Mouse (Mus musculus): ENCODE measurements around the gene Lrp5. TPM values are rescaled to one million over a fixed set of nuclear protein-coding genes. Genes with fewer than 3 reads are reported as not detected.
"Not testable (repeated sequence)": the region's sequence is repeated elsewhere in the genome, so short reads cannot be mapped to it uniquely, and the experiment has no call there.

Lrp5 gene
- polyA plus RNA-seq, 1 experiment from 2014 or later = 5.6 TPM

- not testable (repeated sequence) for H3K4me3 ChIP-seq; H3K4me1 ChIP-seq; H3K27me3 ChIP-seq (replicated peaks; ENCODE audit: low read depth, poor library complexity, severe bottlenecking); H3K9me3 ChIP-seq; H3K27ac ChIP-seq (replicated peaks)
- peak; percentile 21 for DNase-seq (ENCODE audit: low spot score)
- H3K36me3 ChIP-seq (replicated peaks) = peaks cover 96% of the 10 kb centered on the region
- 97% methylated on average over 5 of the region's 5 CpGs for WGBS
These were observed 98.6 kb downstream of the Lrp5 start for GRCm38 (mm10) chr19:3587729-3588128.

DNA sequence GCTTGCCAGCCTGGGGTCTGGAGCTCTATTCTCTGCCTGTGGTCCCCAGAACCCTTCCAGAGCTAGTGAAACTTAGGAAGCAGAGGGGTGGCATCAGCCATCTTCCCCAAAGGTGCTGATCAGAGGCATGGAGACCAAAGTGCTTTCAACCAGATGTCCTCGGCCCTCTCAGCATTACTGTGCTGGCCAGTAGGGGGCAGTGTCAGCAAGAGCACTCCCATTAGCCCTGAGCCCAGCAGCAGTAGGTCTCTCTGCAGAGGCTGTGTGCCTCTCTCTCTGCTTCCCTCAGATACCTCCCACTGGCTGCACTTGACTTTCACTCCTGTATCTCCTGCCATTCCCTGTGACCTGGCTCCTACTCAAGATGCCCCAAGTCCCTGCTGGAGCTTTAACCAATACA lies 99.8 kb downstream of the Lrp5 start:
- DNase-seq (ENCODE audit: low spot score) = peak; percentile 71
- H3K27me3 ChIP-seq (replicated peaks; ENCODE audit: low read depth, poor library complexity, severe bottlenecking) = no peaks in the 10 kb centered on the region
- H3K9me3 ChIP-seq = no peaks in the 10 kb centered on the region
- H3K27ac ChIP-seq (replicated peaks) = no peak overlapping the region
- peaks cover 88% of the 10 kb centered on the region for H3K36me3 ChIP-seq (replicated peaks)
- H3K4me1 ChIP-seq = no peaks in the 10 kb centered on the region
- 44% methylated on average over 1 of the region's 1 CpGs for WGBS
- no peak overlapping the region for H3K4me3 ChIP-seq

- H3K27ac ChIP-seq (replicated peaks) = no peak overlapping the region
- WGBS = 93% methylated on average over 9 of the region's 9 CpGs
- DNase-seq (ENCODE audit: low spot score) = no peak
These were observed 100.3 kb downstream of the Lrp5 start for GRCm38 (mm10) chr19:3586026-3586425.

GRCm38 (mm10) chr19:3581326-3581725 lies 105.0 kb downstream of the Lrp5 start:
- Histone ChIP-seq H3K4me1 (peaks cover 16% of the 10 kb centered on the region), H3K4me3 (no peak overlapping the region), H3K27me3 (replicated peaks; ENCODE audit: low read depth, poor library complexity, severe bottlenecking) (no peaks in the 10 kb centered on the region), H3K36me3 (replicated peaks) (peaks cover 39% of the 10 kb centered on the region), H3K27ac (replicated peaks) (no peak overlapping the region), H3K9me3 (no peaks in the 10 kb centered on the region)
- peak; percentile 64 for DNase-seq (ENCODE audit: low spot score)
- WGBS = 36% methylated on average over 7 of the region's 7 CpGs

More at GRCm38 (mm10) chr19:3586026-3586425, 100.3 kb downstream of the Lrp5 start:
- H3K36me3 ChIP-seq (replicated peaks) = peaks cover 83% of the 10 kb centered on the region
- H3K9me3 ChIP-seq = no peaks in the 10 kb centered on the region
- no peaks in the 10 kb centered on the region for H3K27me3 ChIP-seq (replicated peaks; ENCODE audit: low read depth, poor library complexity, severe bottlenecking)
- no peaks in the 10 kb centered on the region for H3K4me1 ChIP-seq
- no peak overlapping the region for H3K4me3 ChIP-seq

GRCm38 (mm10) chr19:3577911-3578290 lies 108.5 kb downstream of the Lrp5 start:
- Histone ChIP-seq H3K36me3 (replicated peaks) (peaks cover 5% of the 10 kb centered on the region), H3K27ac (replicated peaks) (no peak overlapping the region), H3K27me3 (replicated peaks; ENCODE audit: low read depth, poor library complexity, severe bottlenecking) (no peaks in the 10 kb centered on the region), H3K4me3 (no peak overlapping the region), H3K9me3 (no peaks in the 10 kb centered on the region), H3K4me1 (peaks cover 32% of the 10 kb centered on the region)
- no peak for DNase-seq (ENCODE audit: low spot score)

DNA sequence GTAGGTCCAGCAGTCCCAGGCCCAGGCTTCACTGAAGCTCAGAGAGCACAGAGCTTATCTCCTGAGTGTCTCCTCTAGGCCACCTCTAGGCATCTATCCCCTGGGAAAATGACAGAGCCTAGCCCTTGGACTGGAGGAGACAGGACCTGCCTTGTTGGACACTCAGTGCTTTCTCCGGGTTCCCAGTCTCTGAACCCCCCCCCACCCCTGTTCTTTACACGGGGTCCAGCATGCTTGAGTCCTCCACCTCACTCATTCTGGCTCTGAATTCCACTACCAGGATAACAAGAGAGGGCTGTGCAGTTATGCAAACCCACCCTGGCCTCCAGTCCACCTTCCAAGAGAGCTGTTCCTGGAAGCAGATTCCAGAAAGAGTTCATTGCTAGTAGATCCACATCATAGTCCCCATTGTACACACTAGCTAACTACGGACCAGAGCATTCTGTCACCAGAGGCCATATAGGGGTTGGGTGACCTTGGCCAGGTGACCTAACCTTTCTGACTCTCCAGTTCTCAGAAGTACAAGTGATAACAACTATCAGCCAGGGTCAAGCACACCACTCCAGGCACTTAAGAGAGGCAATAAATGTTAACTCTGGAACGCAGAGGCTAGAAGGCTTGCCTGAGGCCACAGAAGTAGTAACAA lies 109.0 kb downstream of the Lrp5 start:
- peak overlapping the region; percentile 88; the same call in 1 of the 2 replicates for H3K4me3 ChIP-seq
- H3K36me3 ChIP-seq (replicated peaks) = peaks cover 3% of the 10 kb centered on the region; the same call in 1 of the 2 replicates
- no peaks in the 10 kb centered on the region for H3K9me3 ChIP-seq
- H3K27ac ChIP-seq (replicated peaks) = peak overlapping the region; percentile 98
- no peaks in the 10 kb centered on the region for H3K27me3 ChIP-seq (replicated peaks; ENCODE audit: low read depth, poor library complexity, severe bottlenecking)
- WGBS = 78% methylated on average over 4 of the region's 4 CpGs
- H3K4me1 ChIP-seq = peaks cover 32% of the 10 kb centered on the region
- no peak for DNase-seq (ENCODE audit: low spot score)

DNA sequence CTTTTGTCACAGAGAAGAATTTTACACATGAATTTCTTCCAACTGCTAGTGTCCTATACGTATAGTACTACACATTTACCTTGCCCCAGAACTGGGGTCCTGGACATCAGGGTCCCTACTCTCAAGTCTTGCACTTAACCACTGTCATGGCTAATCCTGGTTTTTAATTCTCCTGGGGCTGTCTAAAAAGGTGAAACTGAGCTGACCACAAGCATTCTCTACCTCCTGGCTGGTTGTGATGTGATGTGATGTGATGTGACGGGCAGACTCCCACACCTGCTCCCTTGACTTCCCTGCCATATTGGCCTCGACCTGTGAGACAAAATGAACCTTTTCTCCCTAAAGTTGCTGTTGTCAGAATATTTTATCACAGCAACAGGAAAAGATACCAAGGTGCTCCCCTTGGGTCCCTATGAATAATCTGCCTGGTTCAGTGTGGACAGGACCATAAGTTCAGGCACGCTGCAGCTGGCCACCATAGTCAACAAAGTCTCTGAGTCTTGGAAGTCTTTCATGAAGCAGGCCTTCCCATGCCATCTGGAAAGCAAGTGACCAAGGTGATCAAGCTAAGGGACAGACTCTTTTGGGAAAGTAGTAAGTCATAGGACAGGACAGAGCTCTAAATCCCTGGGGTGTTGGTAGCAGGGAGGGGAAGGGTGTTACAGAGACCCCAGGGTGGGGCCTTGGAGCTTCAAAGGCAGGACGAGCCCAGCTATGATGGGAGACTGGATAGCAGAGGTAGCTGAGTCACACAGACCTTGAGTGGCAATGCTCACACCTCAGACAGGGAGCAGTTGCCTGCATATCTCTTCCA lies 109.7 kb downstream of the Lrp5 start:
- Histone ChIP-seq H3K36me3 (replicated peaks) (peaks cover 8% of the 10 kb centered on the region; the same call in 1 of the 2 replicates), H3K4me3 (peak overlapping the region; percentile 88), H3K27me3 (replicated peaks; ENCODE audit: low read depth, poor library complexity, severe bottlenecking) (no peaks in the 10 kb centered on the region), H3K9me3 (no peaks in the 10 kb centered on the region), H3K4me1 (peaks cover 32% of the 10 kb centered on the region), H3K27ac (replicated peaks) (peak overlapping the region; percentile 98)
- 76% methylated on average over 5 of the region's 5 CpGs for WGBS
- DNase-seq (ENCODE audit: low spot score) = no peak

GRCm38 (mm10) chr19:3575632-3576384 lies 110.6 kb downstream of the Lrp5 start, which contains the start of gene Ppp6r3:
TSS of gene Ppp6r3 (minus strand) at chr19:3575749.
- Histone ChIP-seq H3K27ac (replicated peaks) (peak within 1 kb of the TSS; percentile 98), H3K27me3 (replicated peaks; ENCODE audit: low read depth, poor library complexity, severe bottlenecking) (no peaks in the 10 kb centered on the region), H3K36me3 (replicated peaks) (peaks cover 13% of the 10 kb centered on the region; the same call in 1 of the 2 replicates), H3K4me3 (peak within 1 kb of the TSS; percentile 88), H3K4me1 (peaks cover 32% of the 10 kb centered on the region), H3K9me3 (no peaks in the 10 kb centered on the region)
- DNase-seq (ENCODE audit: low spot score) = peak; percentile 99
- WGBS = under 1% methylated on average over 51 of the region's 51 CpGs

DNA sequence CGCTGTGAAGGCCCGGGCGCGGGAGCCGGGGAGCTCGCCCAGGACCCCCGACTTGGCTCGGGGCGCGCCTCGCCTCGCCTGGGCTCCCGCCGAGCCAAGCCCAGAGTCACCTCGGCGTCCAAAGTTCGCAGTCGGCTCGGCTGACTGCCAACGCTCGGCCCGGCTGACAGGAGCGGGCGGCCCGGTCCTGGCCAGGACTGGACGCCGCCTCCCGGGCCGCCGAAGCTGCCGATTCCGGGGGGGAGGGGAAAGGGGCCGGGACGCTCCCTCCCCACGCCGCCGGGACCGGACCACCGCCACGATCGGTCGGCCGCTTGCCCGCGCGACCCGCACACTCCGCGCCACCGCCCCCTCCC lies 111.1 kb downstream of the Lrp5 start:
- Histone ChIP-seq H3K4me1 (peaks cover 32% of the 10 kb centered on the region), H3K9me3 (no peaks in the 10 kb centered on the region), H3K27me3 (replicated peaks; ENCODE audit: low read depth, poor library complexity, severe bottlenecking) (no peaks in the 10 kb centered on the region), H3K36me3 (replicated peaks) (peaks cover 13% of the 10 kb centered on the region; the same call in 1 of the 2 replicates), H3K4me3 (peak overlapping the region; percentile 88), H3K27ac (replicated peaks) (peak overlapping the region; percentile 98)
- WGBS = under 1% methylated on average over 49 of the region's 50 CpGs
- DNase-seq (ENCODE audit: low spot score) = no peak

DNA sequence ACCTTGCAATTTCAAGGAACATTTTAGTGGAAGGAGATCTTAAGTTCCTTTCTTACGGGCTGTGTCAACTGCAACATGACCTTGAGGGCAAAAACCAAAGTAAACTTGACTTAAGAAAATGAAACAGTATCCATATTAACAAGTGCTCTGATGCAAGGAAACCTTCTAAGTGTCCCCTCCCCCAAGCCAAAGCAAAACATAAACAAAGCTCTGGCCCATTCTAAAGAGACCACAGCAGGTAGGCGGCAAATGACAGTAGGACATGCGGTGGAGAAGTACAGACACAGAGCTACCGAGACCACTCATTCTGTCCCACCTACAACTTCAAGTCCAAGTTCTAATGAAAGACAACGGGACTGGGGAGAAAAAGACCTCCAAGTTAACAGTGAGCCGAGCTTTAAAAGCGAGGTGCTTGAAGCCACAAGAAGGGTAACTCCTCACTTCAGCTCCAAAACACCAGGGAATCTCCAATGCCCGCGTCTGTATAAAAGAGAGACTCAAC lies 111.7 kb downstream of the Lrp5 start:
- Histone ChIP-seq H3K27me3 (replicated peaks; ENCODE audit: low read depth, poor library complexity, severe bottlenecking) (no peaks in the 10 kb centered on the region), H3K27ac (replicated peaks) (peak overlapping the region; percentile 98)
- 2% methylated on average over 9 of the region's 9 CpGs for WGBS

DNA sequence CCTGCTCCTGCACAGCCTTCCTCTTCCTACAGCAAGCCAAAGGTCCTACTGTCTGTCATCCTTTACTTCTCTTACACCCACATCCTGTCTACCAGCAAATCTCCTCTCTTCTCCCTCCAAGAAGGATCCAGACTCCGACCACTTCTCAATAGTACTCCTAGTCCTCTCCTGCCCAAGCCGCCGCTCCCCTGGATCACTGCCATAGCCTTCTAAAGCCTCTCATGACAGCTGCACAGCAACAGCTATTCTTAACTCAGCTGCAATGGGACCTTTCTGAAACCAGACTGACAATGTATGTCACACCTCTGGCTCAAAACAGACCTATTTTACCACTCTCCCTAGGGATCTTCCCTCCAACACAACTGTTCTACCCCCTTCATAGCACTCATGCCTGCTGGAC lies 122.1 kb downstream of the Lrp5 start:
- Histone ChIP-seq H3K27me3 (replicated peaks; ENCODE audit: low read depth, poor library complexity, severe bottlenecking) (no peaks in the 10 kb centered on the region), H3K4me1 (no peaks in the 10 kb centered on the region), H3K27ac (replicated peaks) (no peak overlapping the region), H3K36me3 (replicated peaks) (peaks cover 68% of the 10 kb centered on the region), H3K4me3 (no peak overlapping the region), H3K9me3 (peaks cover 9% of the 10 kb centered on the region; the same call in 1 of the 2 replicates)
- WGBS = 94% methylated on average over 3 of the region's 3 CpGs
- DNase-seq (ENCODE audit: low spot score) = no peak

More for the DNA sequence above, 111.7 kb downstream of the Lrp5 start:
- H3K36me3 ChIP-seq (replicated peaks) = peaks cover 13% of the 10 kb centered on the region; the same call in 1 of the 2 replicates
- H3K4me3 ChIP-seq = peak overlapping the region; percentile 88
- peaks cover 32% of the 10 kb centered on the region for H3K4me1 ChIP-seq
- peak; percentile 15 for DNase-seq (ENCODE audit: low spot score)
- no peaks in the 10 kb centered on the region for H3K9me3 ChIP-seq

DNA sequence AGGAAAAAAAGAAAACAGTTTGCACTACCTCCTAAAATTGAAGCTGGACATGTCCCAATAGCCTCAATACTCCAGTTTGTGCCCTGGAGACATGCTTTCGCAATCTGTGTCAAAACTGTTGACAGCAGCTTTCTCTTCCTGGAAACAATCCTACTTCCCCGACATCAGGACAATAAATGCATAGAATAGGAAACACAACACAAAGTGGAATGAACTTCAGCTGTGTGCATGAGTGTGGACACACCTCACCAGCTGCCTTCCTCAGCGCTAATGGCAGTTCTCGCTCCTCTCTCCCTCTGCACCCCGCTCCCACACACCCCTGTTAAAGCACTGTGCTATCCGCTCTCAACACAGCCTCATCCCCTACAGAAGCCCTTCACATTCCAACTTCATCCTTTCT lies 123.6 kb downstream of the Lrp5 start:
- H3K4me1 ChIP-seq = no peaks in the 10 kb centered on the region
- 97% methylated on average over 6 of the region's 6 CpGs for WGBS
- H3K4me3 ChIP-seq = no peak overlapping the region
- no peak overlapping the region for H3K27ac ChIP-seq (replicated peaks)
- peaks cover 17% of the 10 kb centered on the region; the same call in 1 of the 2 replicates for H3K9me3 ChIP-seq
- DNase-seq (ENCODE audit: low spot score) = no peak
- no peaks in the 10 kb centered on the region for H3K27me3 ChIP-seq (replicated peaks; ENCODE audit: low read depth, poor library complexity, severe bottlenecking)
- H3K36me3 ChIP-seq (replicated peaks) = peaks cover 76% of the 10 kb centered on the region

All from embryonic facial prominence, embryonic 10.5 days (tissue).